Mouse (Mus musculus): ENCODE measurements around the gene Ugt1a1. TPM values are rescaled to one million over a fixed set of nuclear protein-coding genes. Genes with fewer than 3 reads are reported as not detected.

Gene Ugt1a1
- polyA plus RNA-seq, 1 experiment: not detected

DNA sequence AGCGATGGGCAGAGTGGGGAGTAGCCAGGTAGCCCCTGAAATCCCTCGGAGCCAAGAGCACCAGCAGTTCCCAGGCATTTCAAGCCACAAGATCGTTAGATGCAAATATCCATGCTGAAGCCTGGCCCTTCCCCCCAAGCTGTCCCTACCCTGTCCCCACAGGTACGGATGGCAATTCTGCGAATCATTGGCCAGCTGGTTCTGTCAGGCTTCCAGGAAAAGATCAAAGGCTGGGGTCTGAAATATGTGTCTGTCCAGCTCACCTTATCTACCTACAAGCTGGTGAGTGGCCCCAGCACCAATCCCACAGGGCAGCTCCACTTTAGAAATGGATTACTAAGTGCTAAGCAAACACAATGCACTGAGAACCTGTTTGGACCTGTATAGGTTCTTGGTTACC, 25.6 kb downstream of the Ugt1a1 start:
- TF ChIP-seq USF1 (IDR thresholded peaks at IDR 0.05; ENCODE audit: low read depth) (no peak), MYOD1 (IDR thresholded peaks at IDR 0.05; ENCODE audit: control insufficient read depth, insufficient read length, low read depth) (no peak), FOSL1 (IDR thresholded peaks at IDR 0.05; ENCODE audit: insufficient read depth, low read length, poor library complexity, severe bottlenecking) (no peak), CTCF (IDR thresholded peaks at IDR 0.05; ENCODE audit: control insufficient read depth, insufficient read depth, insufficient read length) (no peak), CEBPB (IDR thresholded peaks at IDR 0.05; ENCODE audit: low read depth) (no peak), MAX (IDR thresholded peaks at IDR 0.05) (no peak), MYOG (IDR thresholded peaks at IDR 0.05; ENCODE audit: control insufficient read depth, extremely low read depth, insufficient read length) (no peak)
- Histone ChIP-seq H3K4me3 (ENCODE audit: insufficient read depth, poor library complexity, severe bottlenecking) (no peak overlapping the region), H3K79me3 (ENCODE audit: low read depth) (no peaks in the 10 kb centered on the region), H3K36me3 (ENCODE audit: control insufficient read depth, insufficient read depth) (no peaks in the 10 kb centered on the region), H3K79me2 (ENCODE audit: control insufficient read depth, insufficient read depth) (no peaks in the 10 kb centered on the region), H3K27me3 (ENCODE audit: control insufficient read depth, insufficient read depth, insufficient read length) (peaks cover 39% of the 10 kb centered on the region), H3ac (ENCODE audit: control insufficient read depth, insufficient read length, low read depth) (no peak overlapping the region)

- no peak for TF ChIP-seq CTCF (IDR thresholded peaks at IDR 0.05; ENCODE audit: control insufficient read depth, insufficient read depth, insufficient read length)
- no peak for TF ChIP-seq MYOG (IDR thresholded peaks at IDR 0.05; ENCODE audit: control insufficient read depth, extremely low read depth, insufficient read length)
- no peak for TF ChIP-seq CEBPB (IDR thresholded peaks at IDR 0.05; ENCODE audit: low read depth)
- TF ChIP-seq MYOD1 (IDR thresholded peaks at IDR 0.05; ENCODE audit: control insufficient read depth, insufficient read length, low read depth): no peak
- TF ChIP-seq FOSL1 (IDR thresholded peaks at IDR 0.05; ENCODE audit: insufficient read depth, low read length, poor library complexity, severe bottlenecking): no peak
- TF ChIP-seq USF1 (IDR thresholded peaks at IDR 0.05; ENCODE audit: low read depth): no peak
- TF ChIP-seq MAX (IDR thresholded peaks at IDR 0.05): no peak
- no peaks in the 10 kb centered on the region for H3K36me3 ChIP-seq (ENCODE audit: control insufficient read depth, insufficient read depth)
- peaks cover 43% of the 10 kb centered on the region for H3K27me3 ChIP-seq (ENCODE audit: control insufficient read depth, insufficient read depth, insufficient read length)
- H3ac ChIP-seq (ENCODE audit: control insufficient read depth, insufficient read length, low read depth): no peak overlapping the region
- no peak overlapping the region for H3K4me3 ChIP-seq (ENCODE audit: insufficient read depth, poor library complexity, severe bottlenecking)
- no peaks in the 10 kb centered on the region for H3K79me2 ChIP-seq (ENCODE audit: control insufficient read depth, insufficient read depth)
- H3K79me3 ChIP-seq (ENCODE audit: low read depth): no peaks in the 10 kb centered on the region
These were observed 27.0 kb downstream of the Ugt1a1 start for GRCm38 (mm10) chr1:88238771-88239170.

DNA sequence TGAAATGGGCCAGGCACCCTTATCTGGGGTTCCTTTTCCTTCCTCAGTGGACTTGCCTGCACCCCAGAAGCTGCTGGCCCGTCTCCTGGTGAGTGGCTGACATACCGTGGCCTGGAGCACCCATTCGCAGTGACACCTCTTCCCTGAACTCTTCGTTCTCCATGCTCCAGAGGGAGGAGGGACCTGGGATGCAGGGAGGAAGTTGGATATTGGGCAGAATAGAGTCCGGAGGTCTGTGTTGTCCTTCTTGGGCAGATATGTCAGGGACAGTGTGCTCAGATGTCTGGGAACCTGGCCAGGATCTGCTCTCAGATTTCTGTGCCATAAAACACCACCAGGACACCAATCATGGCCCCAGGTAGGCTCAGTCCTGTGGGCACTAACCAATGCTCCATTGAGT, 28.3 kb downstream of the Ugt1a1 start:
- peaks cover 36% of the 10 kb centered on the region for H3K27me3 ChIP-seq (ENCODE audit: control insufficient read depth, insufficient read depth, insufficient read length)
- H3K79me3 ChIP-seq (ENCODE audit: low read depth): no peaks in the 10 kb centered on the region
- no peak overlapping the region for H3ac ChIP-seq (ENCODE audit: control insufficient read depth, insufficient read length, low read depth)
- no peaks in the 10 kb centered on the region for H3K79me2 ChIP-seq (ENCODE audit: control insufficient read depth, insufficient read depth)
- TF ChIP-seq MYOD1 (IDR thresholded peaks at IDR 0.05; ENCODE audit: control insufficient read depth, insufficient read length, low read depth): no peak
- TF ChIP-seq USF1 (IDR thresholded peaks at IDR 0.05; ENCODE audit: low read depth): no peak
- TF ChIP-seq MAX (IDR thresholded peaks at IDR 0.05): no peak
- no peak for TF ChIP-seq MYOG (IDR thresholded peaks at IDR 0.05; ENCODE audit: control insufficient read depth, extremely low read depth, insufficient read length)
- no peak for TF ChIP-seq CEBPB (IDR thresholded peaks at IDR 0.05; ENCODE audit: low read depth)
- TF ChIP-seq CTCF (IDR thresholded peaks at IDR 0.05; ENCODE audit: control insufficient read depth, insufficient read depth, insufficient read length): no peak
- TF ChIP-seq FOSL1 (IDR thresholded peaks at IDR 0.05; ENCODE audit: insufficient read depth, low read length, poor library complexity, severe bottlenecking): no peak
- no peak overlapping the region for H3K4me3 ChIP-seq (ENCODE audit: insufficient read depth, poor library complexity, severe bottlenecking)
- no peaks in the 10 kb centered on the region for H3K36me3 ChIP-seq (ENCODE audit: control insufficient read depth, insufficient read depth)

DNA sequence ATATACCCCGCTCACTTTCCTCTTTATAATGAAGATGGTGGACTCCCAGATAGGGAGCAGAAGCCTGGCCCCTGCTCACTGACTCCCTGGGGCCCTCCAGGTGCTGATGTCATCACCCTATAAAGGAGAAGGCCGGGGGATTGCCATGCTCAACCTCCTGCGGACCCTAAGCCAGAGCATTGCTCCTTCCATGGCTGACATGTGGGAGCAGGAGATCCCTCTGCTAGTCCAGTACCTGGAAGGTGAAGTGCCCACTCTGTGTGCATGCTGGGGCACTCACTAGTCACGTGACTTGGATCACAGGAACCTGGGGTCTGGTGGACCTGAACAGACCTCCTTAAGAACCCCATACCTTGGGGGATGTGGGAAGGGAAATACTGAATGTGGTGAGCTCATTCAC, 28.8 kb downstream of the Ugt1a1 start:
- TF ChIP-seq CEBPB (IDR thresholded peaks at IDR 0.05; ENCODE audit: low read depth): no peak
- TF ChIP-seq MYOG (IDR thresholded peaks at IDR 0.05; ENCODE audit: control insufficient read depth, extremely low read depth, insufficient read length): no peak
- TF ChIP-seq CTCF (IDR thresholded peaks at IDR 0.05; ENCODE audit: control insufficient read depth, insufficient read depth, insufficient read length): no peak
- TF ChIP-seq FOSL1 (IDR thresholded peaks at IDR 0.05; ENCODE audit: insufficient read depth, low read length, poor library complexity, severe bottlenecking): no peak
- TF ChIP-seq MAX (IDR thresholded peaks at IDR 0.05): no peak
- no peak for TF ChIP-seq USF1 (IDR thresholded peaks at IDR 0.05; ENCODE audit: low read depth)
- no peak for TF ChIP-seq MYOD1 (IDR thresholded peaks at IDR 0.05; ENCODE audit: control insufficient read depth, insufficient read length, low read depth)
- no peaks in the 10 kb centered on the region for H3K79me2 ChIP-seq (ENCODE audit: control insufficient read depth, insufficient read depth)
- H3ac ChIP-seq (ENCODE audit: control insufficient read depth, insufficient read length, low read depth): no peak overlapping the region
- H3K36me3 ChIP-seq (ENCODE audit: control insufficient read depth, insufficient read depth): no peaks in the 10 kb centered on the region
- peaks cover 31% of the 10 kb centered on the region for H3K27me3 ChIP-seq (ENCODE audit: control insufficient read depth, insufficient read depth, insufficient read length)
- no peak overlapping the region for H3K4me3 ChIP-seq (ENCODE audit: insufficient read depth, poor library complexity, severe bottlenecking)
- no peaks in the 10 kb centered on the region for H3K79me3 ChIP-seq (ENCODE audit: low read depth)

DNA sequence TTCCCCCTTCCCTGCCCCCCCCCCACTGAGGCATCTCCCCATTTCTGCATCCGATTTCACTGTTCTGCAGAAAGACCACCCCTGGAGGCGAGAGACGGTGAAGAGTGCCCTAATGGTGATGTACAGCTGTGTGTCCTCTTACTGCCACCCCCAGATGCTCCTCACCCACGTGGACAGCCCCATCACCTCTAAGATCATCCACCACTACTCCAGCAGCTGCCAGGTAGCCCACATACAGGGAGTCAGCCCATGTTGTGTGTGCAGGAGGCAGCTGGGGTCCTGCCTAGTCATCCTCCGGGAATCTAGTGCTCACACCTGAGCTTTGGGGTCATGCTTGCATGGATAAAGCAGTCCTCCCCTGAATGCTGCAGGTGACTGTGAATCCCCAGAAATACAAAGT, 32.1 kb downstream of the Ugt1a1 start:
- Histone ChIP-seq H3K36me3 (ENCODE audit: control insufficient read depth, insufficient read depth) (no peaks in the 10 kb centered on the region), H3K27me3 (ENCODE audit: control insufficient read depth, insufficient read depth, insufficient read length) (peaks cover 20% of the 10 kb centered on the region), H3K79me3 (ENCODE audit: low read depth) (no peaks in the 10 kb centered on the region), H3ac (ENCODE audit: control insufficient read depth, insufficient read length, low read depth) (no peak overlapping the region), H3K79me2 (ENCODE audit: control insufficient read depth, insufficient read depth) (no peaks in the 10 kb centered on the region), H3K4me3 (ENCODE audit: insufficient read depth, poor library complexity, severe bottlenecking) (no peak overlapping the region)
- TF ChIP-seq CEBPB (IDR thresholded peaks at IDR 0.05; ENCODE audit: low read depth) (no peak), CTCF (IDR thresholded peaks at IDR 0.05; ENCODE audit: control insufficient read depth, insufficient read depth, insufficient read length) (no peak), MYOD1 (IDR thresholded peaks at IDR 0.05; ENCODE audit: control insufficient read depth, insufficient read length, low read depth) (no peak), MYOG (IDR thresholded peaks at IDR 0.05; ENCODE audit: control insufficient read depth, extremely low read depth, insufficient read length) (no peak), MAX (IDR thresholded peaks at IDR 0.05) (no peak), FOSL1 (IDR thresholded peaks at IDR 0.05; ENCODE audit: insufficient read depth, low read length, poor library complexity, severe bottlenecking) (no peak), USF1 (IDR thresholded peaks at IDR 0.05; ENCODE audit: low read depth) (no peak)

DNA sequence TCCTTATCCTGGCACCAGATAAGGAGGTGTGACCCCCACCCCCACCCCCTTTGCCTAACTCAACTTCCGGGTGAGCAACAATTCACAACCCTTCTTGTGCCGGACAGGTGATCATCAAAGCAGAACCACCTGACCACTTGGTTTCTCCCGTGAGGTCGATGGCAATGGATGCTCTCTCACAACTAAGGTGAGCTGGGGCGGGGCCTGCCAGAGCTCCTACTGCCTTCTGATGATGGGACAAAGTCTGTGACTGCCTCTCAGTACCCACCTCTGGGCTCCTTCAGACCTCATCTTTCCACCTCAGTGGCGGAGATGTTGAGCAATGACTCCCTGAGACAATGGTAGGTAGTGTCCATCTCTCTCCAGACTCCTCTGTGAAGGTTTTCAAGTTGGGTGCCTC, 34.1 kb downstream of the Ugt1a1 start:
- Histone ChIP-seq H3K4me3 (ENCODE audit: insufficient read depth, poor library complexity, severe bottlenecking) (no peak overlapping the region), H3K79me3 (ENCODE audit: low read depth) (no peaks in the 10 kb centered on the region), H3K79me2 (ENCODE audit: control insufficient read depth, insufficient read depth) (no peaks in the 10 kb centered on the region), H3K36me3 (ENCODE audit: control insufficient read depth, insufficient read depth) (no peaks in the 10 kb centered on the region), H3ac (ENCODE audit: control insufficient read depth, insufficient read length, low read depth) (no peak overlapping the region), H3K27me3 (ENCODE audit: control insufficient read depth, insufficient read depth, insufficient read length) (peaks cover 26% of the 10 kb centered on the region)
- TF ChIP-seq MYOG (IDR thresholded peaks at IDR 0.05; ENCODE audit: control insufficient read depth, extremely low read depth, insufficient read length): no peak
